Mouse (Mus musculus) gastrocnemius, postnatal 10 days (tissue): ENCODE measurements at regions not wholly inside any gene's neighbourhood (a gene's known extent, or its start where the extent isn't known, plus 50 kb on each side); places are given as distances from the start of the nearest gene placed in this dataset.
A peak's percentile ranks its signal among the peaks of the same experiment; 100 is the strongest.

Source experiments
- DNase-seq: peaks from one replicate; pipeline ENCODE4 v3.0.0; 2021; ENCODE audit warnings: mixed read lengths

GRCm38 (mm10) chr3:70384235-70384634 is 376.8 kb downstream of the Otol1 start:
- no peak for DNase-seq

GRCm38 (mm10) chr3:70385961-70386360 is 378.5 kb downstream of the Otol1 start:
- DNase-seq: no peak

- DNase-seq: no peak
Measured at GRCm38 (mm10) chr3:70401187-70401586, 393.8 kb downstream of the Otol1 start.

GRCm38 (mm10) chr3:70406571-70406970 is 399.2 kb downstream of the Otol1 start:
- no peak for DNase-seq

GRCm38 (mm10) chr3:70418273-70418672 is 410.9 kb downstream of the Otol1 start:
- no peak for DNase-seq

GRCm38 (mm10) chr3:70422016-70422415 is 414.6 kb downstream of the Otol1 start:
- no peak for DNase-seq

- no peak for DNase-seq
Measured at GRCm38 (mm10) chr3:70422669-70423068, 415.3 kb downstream of the Otol1 start.

GRCm38 (mm10) chr3:70436671-70437070 is 429.3 kb downstream of the Otol1 start:
- DNase-seq: no peak

- no peak for DNase-seq
Measured at GRCm38 (mm10) chr3:70457181-70457847, 449.9 kb downstream of the Otol1 start.

GRCm38 (mm10) chr3:70460811-70461210 is 453.4 kb downstream of the Otol1 start:
- DNase-seq: no peak

- no peak for DNase-seq
Measured at GRCm38 (mm10) chr3:70463221-70463620, 455.8 kb downstream of the Otol1 start.

- peak; percentile 12 for DNase-seq
Measured at GRCm38 (mm10) chr3:70482521-70482920, 475.1 kb downstream of the Otol1 start.

- DNase-seq: no peak
Measured at GRCm38 (mm10) chr3:70483066-70483743, 475.8 kb downstream of the Otol1 start.

- DNase-seq: no peak
Measured at GRCm38 (mm10) chr3:70496431-70496830, 489.0 kb downstream of the Otol1 start.

GRCm38 (mm10) chr3:70500245-70500858 is 492.9 kb downstream of the Otol1 start:
- no peak for DNase-seq

GRCm38 (mm10) chr3:70500991-70501961 is 493.9 kb downstream of the Otol1 start:
- DNase-seq: peak; percentile 4

GRCm38 (mm10) chr3:70533593-70534321 is 526.3 kb downstream of the Otol1 start:
- no peak for DNase-seq

GRCm38 (mm10) chr3:70535084-70535483 is 527.7 kb downstream of the Otol1 start:
- DNase-seq: no peak

GRCm38 (mm10) chr3:70543911-70544310 is 536.5 kb downstream of the Otol1 start:
- DNase-seq: no peak

GRCm38 (mm10) chr3:70557821-70558220 is 550.4 kb downstream of the Otol1 start:
- no peak for DNase-seq

- no peak for DNase-seq
Measured at GRCm38 (mm10) chr3:70566140-70566857, 558.9 kb downstream of the Otol1 start.
